Mouse (Mus musculus) spleen, adult 10 weeks (tissue): ENCODE measurements around the gene Cept1. TPM values are rescaled to one million over a fixed set of nuclear protein-coding genes. Genes with fewer than 3 reads are reported as not detected.

Experiments
- polyA plus RNA-seq: library from polyadenylated mRNA; stranded (reverse); fragments of 350-450 nt; fragmentation: Illumina TruSeq; extraction: RNeasy Lipid Tissue Mini Kit (QIAGEN cat#74804); gene quantifications from one replicate; pipeline ENCODE4 v1.2.3, GENCODE M21; 2015; ENCODE audit warnings: low replicate concordance; ENCODE audit not compliant: insufficient read depth

Cept1 gene
- polyA plus RNA-seq: 144 TPM

GRCm38 (mm10) chr3:106547171-106547923 is at the start of gene Cept1, which contains the start of gene Dram2:
Gene Cept1 (minus strand): TSS chr3:106547802.
Gene Dram2 (plus strand): TSS chr3:106547798.

GRCm38 (mm10) chr3:106482281-106483081 is 65.1 kb downstream of the Cept1 start, which contains the start of gene Dennd2d:
Gene Dennd2d (plus strand): TSS chr3:106482405.

Other genes starting within 250 kb of the Cept1 start
- 0.37 TPM for gene Chil6, start 141.6 kb downstream of the Cept1 start, polyA plus RNA-seq
- 167 TPM for gene Dennd2d, start 65.4 kb downstream of the Cept1 start, polyA plus RNA-seq
- 141 TPM for gene Dram2, start within 50 bp of the Cept1 start, polyA plus RNA-seq
- gene Lrif1, start 137.2 kb upstream of the Cept1 start, polyA plus RNA-seq: 83.2 TPM
- 781 TPM for gene Cd53, start 242.3 kb upstream of the Cept1 start, polyA plus RNA-seq